Comparison of ENCODE assay signal across 15 mouse cellular contexts in the genomic region with DNA sequence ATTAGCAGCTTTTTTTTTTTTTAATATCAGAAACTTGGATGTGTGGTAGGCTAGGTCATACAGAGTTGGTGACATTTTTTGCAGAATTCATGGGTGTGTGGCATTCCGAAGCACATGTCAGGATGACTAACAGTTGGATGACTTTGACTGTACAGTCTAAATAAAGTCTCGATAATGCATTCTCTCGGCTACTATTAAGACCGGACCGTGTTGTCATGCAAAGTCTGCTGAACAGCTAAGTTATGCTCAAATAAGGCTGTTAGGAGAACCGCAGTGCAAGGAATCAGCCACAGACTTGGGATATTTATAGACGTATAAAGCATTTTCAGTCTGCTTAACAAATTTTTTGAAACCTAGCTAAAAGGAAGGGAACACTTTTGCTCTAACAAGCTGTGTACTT. TPM values are rescaled to one million over a fixed set of nuclear protein-coding genes. Genes with fewer than 3 reads are reported as not detected.
DNase-seq lines count a peak whose midpoint lies in the region; ATAC-seq and TF ChIP-seq lines count a peak whose summit lies in the region.
"Had no signal": no experiment of that assay in that cellular context is flagged by ENCODE, and none has a peak within 500 bp of the region (broad histone marks: within the 10 kb centered on the region; RNA-seq: fewer than 3 reads in every experiment).

No protein-coding gene starts in this region.

- H3K4me3 ChIP-seq in heart, embryonic 15.5 days: no peak overlapping the region
- H3K4me3 ChIP-seq in heart, embryonic 11.5 days (ENCODE audit: low read depth, low read length): no peak overlapping the region
- H3K4me3 ChIP-seq in lung, postnatal 0 days (ENCODE audit: low read depth, low read length): no peak overlapping the region
- H3K4me3 ChIP-seq in stomach, embryonic 15.5 days (replicated peaks): no peak overlapping the region
- H3K4me3 ChIP-seq: erythroblast, embryonic 14.5 days; neural tube, embryonic 15.5 days had no signal

- DNase-seq in lung, postnatal 0 days (ENCODE audit: low spot score): peak; percentile 23
- no peak for DNase-seq in lung, adult 18-20 months
- DNase-seq in brain, adult 2 months (ENCODE audit: low read depth, low spot score): peak; percentile 58
- DNase-seq in thymus, postnatal 10 days (ENCODE audit: low spot score in 2 of 2): no peak
- no peak for DNase-seq in adrenal gland, postnatal 14 days
- DNase-seq: cerebellum, adult 9-10 months; lung, postnatal 36 days; thymus, postnatal 25 days had no signal

- H3K27me3 ChIP-seq in heart, embryonic 15.5 days: no peaks in the 10 kb centered on the region
- no peaks in the 10 kb centered on the region for H3K27me3 ChIP-seq in heart, embryonic 11.5 days (ENCODE audit: control insufficient read depth, insufficient read depth, low read length)
- no peaks in the 10 kb centered on the region for H3K27me3 ChIP-seq in lung, postnatal 0 days (replicated peaks; ENCODE audit: insufficient read depth, low read length)
- no peaks in the 10 kb centered on the region for H3K27me3 ChIP-seq in stomach, embryonic 15.5 days (replicated peaks)
- H3K27me3 ChIP-seq: neural tube, embryonic 15.5 days had no signal

- peaks cover 20% of the 10 kb centered on the region for H3K36me3 ChIP-seq in heart, embryonic 15.5 days
- H3K36me3 ChIP-seq in heart, embryonic 11.5 days (ENCODE audit: control insufficient read depth, insufficient read depth, low read length): peaks cover 13% of the 10 kb centered on the region
- H3K36me3 ChIP-seq in lung, postnatal 0 days (ENCODE audit: insufficient read depth, low read length): peaks cover 20% of the 10 kb centered on the region
- peaks cover 14% of the 10 kb centered on the region for H3K36me3 ChIP-seq in stomach, embryonic 15.5 days

- no peaks in the 10 kb centered on the region for H3K9me3 ChIP-seq in heart, embryonic 15.5 days (replicated peaks)
- no peaks in the 10 kb centered on the region for H3K9me3 ChIP-seq in heart, embryonic 11.5 days (replicated peaks; ENCODE audit: control insufficient read depth, low read length)
- no peaks in the 10 kb centered on the region for H3K9me3 ChIP-seq in lung, postnatal 0 days (ENCODE audit: low read length)
- H3K9me3 ChIP-seq in stomach, embryonic 15.5 days: no peaks in the 10 kb centered on the region
- H3K9me3 ChIP-seq: neural tube, embryonic 15.5 days had no signal

- no peak overlapping the region for H3K9ac ChIP-seq in heart, embryonic 15.5 days
- H3K9ac ChIP-seq in heart, embryonic 11.5 days (ENCODE audit: low read depth, low read length): no peak overlapping the region
- H3K9ac ChIP-seq in lung, postnatal 0 days (replicated peaks; ENCODE audit: low read depth): no peak overlapping the region
- H3K9ac ChIP-seq in stomach, embryonic 15.5 days: no peak overlapping the region
- H3K9ac ChIP-seq: neural tube, embryonic 15.5 days had no signal

- peaks cover 26% of the 10 kb centered on the region for H3K4me1 ChIP-seq in heart, embryonic 15.5 days (replicated peaks)
- H3K4me1 ChIP-seq in heart, embryonic 11.5 days (ENCODE audit: control insufficient read depth, insufficient read depth, low read length): peaks cover 14% of the 10 kb centered on the region; the same call in 1 of the 2 replicates
- peaks cover 20% of the 10 kb centered on the region for H3K4me1 ChIP-seq in lung, postnatal 0 days (ENCODE audit: insufficient read depth, low read depth, low read length)
- peaks cover 4% of the 10 kb centered on the region; the same call in 1 of the 2 replicates for H3K4me1 ChIP-seq in stomach, embryonic 15.5 days

- peak overlapping the region; percentile 77 for H3K27ac ChIP-seq in heart, embryonic 15.5 days
- no peak overlapping the region for H3K27ac ChIP-seq in heart, embryonic 11.5 days (ENCODE audit: low read depth, low read length)
- H3K27ac ChIP-seq in lung, postnatal 0 days (ENCODE audit: low read length): no peak overlapping the region
- H3K27ac ChIP-seq in stomach, embryonic 15.5 days: peak overlapping the region; percentile 52; the same call in 1 of the 2 replicates
- H3K27ac ChIP-seq: neural tube, embryonic 15.5 days had no signal

- peak; percentile 12; the same call in 1 of the 2 replicates for TF ChIP-seq EP300 in lung, postnatal 0 days (IDR thresholded peaks at IDR 0.05)

- TF ChIP-seq CTCF in lung, postnatal 0 days (IDR thresholded peaks at IDR 0.05): no peak

- WGBS in heart, embryonic 15.5 days: 61% methylated on average over 7 of the region's 7 CpGs
- WGBS in heart, embryonic 11.5 days (ENCODE audit: insufficient replicate concordance): 86% methylated on average over 7 of the region's 7 CpGs
- 59% methylated on average over 7 of the region's 7 CpGs for WGBS in lung, postnatal 0 days
- whole genome bisulfite sequencing in stomach, embryonic 15.5 days: 56% methylated on average over 7 of the region's 7 CpGs

- no peak overlapping the region for H3K4me2 ChIP-seq in heart, embryonic 15.5 days
- no peak overlapping the region for H3K4me2 ChIP-seq in heart, embryonic 11.5 days
- no peak overlapping the region for H3K4me2 ChIP-seq in lung, postnatal 0 days (replicated peaks; ENCODE audit: low read depth, low read length)
- H3K4me2 ChIP-seq in stomach, embryonic 15.5 days: no peak overlapping the region
- H3K4me2 ChIP-seq: liver, embryonic 11.5 days had no signal

- no peak for ATAC-seq in heart, embryonic 15.5 days (replicated peaks; ENCODE audit: insufficient number of reproducible peaks, insufficient read depth, low FRiP score, low read depth)
- ATAC-seq in heart, embryonic 11.5 days (replicated peaks; ENCODE audit: insufficient number of reproducible peaks, low FRiP score, low TSS enrichment): no peak
- ATAC-seq in lung, postnatal 0 days: no peak
- ATAC-seq in stomach, embryonic 15.5 days (ENCODE audit: insufficient read depth, low FRiP score, low read depth): no peak
- ATAC-seq: inflammation-experienced regulatory T-cells, adult 6 months had no signal

RNA-seq across cellular contexts. Expression of a gene that starts 10.1 kb away (rescaled TPM):
- polyA plus RNA-seq in heart, embryonic 15.5 days (2015; fragmentation: Nextera tagmentation; extraction: Ambion mirVana): 75.0 and 80.9 TPM in 2 replicates
- polyA plus RNA-seq in heart, embryonic 11.5 days (2014; fragmentation: Nextera tagmentation; extraction: Ambion mirVana): 54.4 and 62.4 TPM in 2 replicates
- 201 and 219 TPM in 2 replicates for polyA plus RNA-seq in lung, postnatal 0 days (2015; fragmentation: Nextera tagmentation; extraction: Ambion mirVana)
- polyA plus RNA-seq in stomach, embryonic 15.5 days (2015; fragmentation: Nextera tagmentation; extraction: Ambion mirVana): 80.4 and 88.9 TPM in 2 replicates
- total RNA-seq in adrenal gland, postnatal 14 days (2021): 45.3 and 55.8 TPM in 2 replicates

Comparison
In these comparisons a context has a peak if more than half of its experiments do, and no peak if none do; other contexts are left out.
1. H3K27ac ChIP-seq: peak in heart, embryonic 15.5 days (single experiment) and stomach, embryonic 15.5 days (single experiment); none in heart, embryonic 11.5 days (single experiment) and lung, postnatal 0 days (single experiment).
2. DNase-seq: peak in lung, postnatal 0 days (single experiment) and brain, adult 2 months (single experiment); none in lung, adult 18-20 months (0 of 2), thymus, postnatal 10 days (0 of 2) and adrenal gland, postnatal 14 days (single experiment).